Mouse (Mus musculus) bone marrow, adult 2 months (tissue): ENCODE measurements at regions not wholly inside any gene's neighbourhood (a gene's known extent, or its start where the extent isn't known, plus 50 kb on each side); places are given as distances from the start of the nearest gene placed in this dataset.
"Not testable (repeated sequence)": the region's sequence is repeated elsewhere in the genome, so short reads cannot be mapped to it uniquely, and the experiment has no call there.

ENCODE experiments used
- H3K27ac ChIP-seq: fragments of 200-500 bp; 2 replicates; pipeline ENCODE4 v1.5.1; 2012; ENCODE audit warnings: low read depth, mild to moderate bottlenecking, control low read depth, inconsistent platforms, low read length; ENCODE audit not compliant: control insufficient read depth, poor library complexity, insufficient read depth
- H3K4me1 ChIP-seq: fragments of 200-500 bp; 2 replicates; pipeline ENCODE4 v1.6.1; 2011; ENCODE audit warnings: low read length; ENCODE audit not compliant: control insufficient read depth, insufficient read depth
- H3K4me3 ChIP-seq: fragments of 200-500 bp; replicated peaks from 2 replicates; pipeline ENCODE3; 2011; ENCODE audit warnings: mild to moderate bottlenecking, low read depth, low read length, control low read depth; ENCODE audit not compliant: control insufficient read depth
- CTCF ChIP-seq: fragments of 200-500 bp; IDR thresholded peaks from 2 replicates; pipeline ENCODE4 v1.5.1; 2011; ENCODE audit warnings: low read length, control low read depth; ENCODE audit not compliant: control insufficient read depth, insufficient read depth
- POLR2A ChIP-seq: fragments of 200-500 bp; IDR thresholded peaks from 2 replicates; pipeline ENCODE4 v1.6.1; 2011; ENCODE audit warnings: low read depth, mild to moderate bottlenecking, control low read depth, low read length, borderline replicate concordance; ENCODE audit not compliant: control insufficient read depth
- WGBS: fragments of 180-500 bp; shearing (Covaris S2); methylation state at CpG from one replicate; pipeline ENCODE4 v1.1.7; 2018; 5-methylcytosine and 5-hydroxymethylcytosine counted together

DNA sequence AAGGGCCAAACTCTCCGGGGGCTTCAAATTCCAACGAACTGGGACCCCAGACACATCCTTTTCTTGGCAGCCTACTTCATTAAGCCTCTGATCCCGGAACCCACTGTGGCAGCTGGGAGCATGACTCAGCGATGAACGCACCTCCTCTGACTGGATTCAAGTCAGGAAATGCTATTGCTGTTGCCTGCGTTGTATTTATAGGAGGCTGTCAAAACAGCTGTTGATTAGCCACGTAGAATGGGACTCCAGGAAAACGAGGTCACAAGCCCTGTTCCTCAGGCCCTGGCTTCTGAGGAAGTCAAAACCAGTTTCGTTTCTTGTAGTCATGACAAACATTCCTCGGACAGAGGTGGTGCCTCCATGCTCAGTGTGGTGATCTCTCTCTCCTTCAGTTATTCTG, 295.0 kb downstream of the Diras2 start:
- H3K27ac ChIP-seq: no peak overlapping the region
- H3K4me3 ChIP-seq: no peak overlapping the region
- WGBS: 2% methylated on average over 10 of the region's 10 CpGs
- H3K4me1 ChIP-seq: no peaks in the 10 kb centered on the region
- TF ChIP-seq CTCF: no peak
- TF ChIP-seq POLR2A: no peak

DNA sequence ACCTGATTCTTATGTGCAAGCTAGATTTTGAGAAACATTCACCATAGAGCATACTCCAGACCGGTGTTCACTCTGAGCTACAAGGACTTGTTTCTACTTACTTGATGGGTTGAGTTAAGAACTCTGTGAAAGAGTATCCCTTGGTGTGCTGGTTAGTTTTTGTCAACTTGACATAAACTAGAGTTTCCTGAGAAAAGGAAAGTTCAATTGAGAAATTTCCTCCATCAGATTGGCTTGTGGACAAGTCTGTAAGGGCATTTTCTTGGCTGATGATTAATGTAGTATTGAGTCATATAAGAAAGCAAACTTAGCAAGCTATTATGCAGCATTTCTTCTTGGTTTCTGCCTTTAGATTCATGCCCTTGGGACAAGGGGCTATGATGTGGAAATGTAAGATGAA, 291.5 kb downstream of the Diras2 start:
- H3K27ac ChIP-seq: no peak overlapping the region
- WGBS: 94% methylated on average over 1 of the region's 1 CpGs
- no peak overlapping the region for H3K4me3 ChIP-seq
- no peak for TF ChIP-seq CTCF
- no peak for TF ChIP-seq POLR2A
- H3K4me1 ChIP-seq: no peaks in the 10 kb centered on the region

DNA sequence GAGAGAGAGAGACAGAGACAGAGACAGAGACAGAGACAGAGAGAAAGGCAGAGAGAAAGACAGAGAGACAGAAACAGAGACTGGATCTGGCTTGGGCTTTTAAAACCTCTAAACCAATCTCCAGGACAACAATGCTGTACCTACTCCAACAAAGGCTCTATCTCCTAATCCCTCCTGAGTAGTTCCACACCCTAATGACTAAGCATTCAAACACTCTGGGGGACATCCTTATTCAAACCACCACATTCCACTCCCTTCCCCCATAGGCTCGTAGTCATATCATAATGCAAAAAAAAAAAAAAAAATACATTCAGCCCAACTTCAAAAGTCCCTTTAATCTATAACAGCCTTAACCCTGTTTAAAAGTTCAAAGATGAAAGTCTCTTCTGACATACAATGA, 289.3 kb downstream of the Diras2 start:
- TF ChIP-seq POLR2A (no peak), CTCF (no peak)
- Histone ChIP-seq H3K4me1 (no peaks in the 10 kb centered on the region), H3K27ac (no peak overlapping the region), H3K4me3 (no peak overlapping the region)
- WGBS: 47% methylated on average over 1 of the region's 1 CpGs

DNA sequence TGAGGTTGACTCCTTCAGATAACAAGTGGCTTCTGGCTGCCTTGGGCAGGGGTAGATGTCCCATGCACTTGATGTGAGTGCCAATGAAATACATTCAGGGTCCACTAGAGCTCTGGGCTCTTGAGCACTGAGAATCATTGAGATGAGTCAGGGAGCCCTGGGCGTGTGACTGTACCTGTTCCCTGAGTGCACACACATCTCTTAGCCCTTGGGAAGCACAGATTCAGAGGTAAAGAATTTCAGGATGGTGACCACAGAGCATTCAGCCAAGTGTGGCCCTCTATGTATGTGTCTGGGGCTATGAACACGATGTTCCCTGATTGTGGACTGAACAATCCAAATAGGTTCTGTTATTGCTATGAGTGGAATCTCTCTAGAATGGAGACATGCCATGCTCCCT, 281.6 kb downstream of the Diras2 start:
- Histone ChIP-seq H3K27ac (no peak overlapping the region), H3K4me1 (no peaks in the 10 kb centered on the region), H3K4me3 (no peak overlapping the region)
- WGBS: 75% methylated on average over 2 of the region's 2 CpGs
- TF ChIP-seq POLR2A: no peak
- no peak for TF ChIP-seq CTCF

DNA sequence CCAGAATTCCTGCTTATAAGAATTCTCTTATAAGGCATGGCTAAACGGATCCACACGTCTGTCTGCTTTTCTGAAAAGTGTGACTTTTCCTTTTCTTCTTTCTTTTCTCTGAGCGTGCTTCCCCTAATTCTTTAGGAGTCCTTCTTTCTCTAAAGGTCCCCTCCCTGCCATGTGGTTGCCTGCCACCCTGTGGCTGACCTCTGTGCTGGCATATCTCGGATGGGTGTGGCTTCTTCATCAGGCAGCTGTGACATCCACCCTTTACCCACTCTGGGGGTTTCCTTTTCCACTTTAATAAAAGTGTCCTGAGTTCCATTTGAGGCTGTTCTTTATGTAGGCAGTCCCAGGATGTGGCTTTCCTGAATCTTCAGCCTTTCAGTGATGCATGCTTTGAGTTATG, 280.7 kb downstream of the Diras2 start:
- Histone ChIP-seq H3K4me3 (no peak overlapping the region), H3K27ac (no peak overlapping the region), H3K4me1 (no peaks in the 10 kb centered on the region)
- 19% methylated on average over 4 of the region's 4 CpGs for WGBS
- TF ChIP-seq CTCF (peak; percentile 58; the same call in 1 of the 2 replicates), POLR2A (no peak)

DNA sequence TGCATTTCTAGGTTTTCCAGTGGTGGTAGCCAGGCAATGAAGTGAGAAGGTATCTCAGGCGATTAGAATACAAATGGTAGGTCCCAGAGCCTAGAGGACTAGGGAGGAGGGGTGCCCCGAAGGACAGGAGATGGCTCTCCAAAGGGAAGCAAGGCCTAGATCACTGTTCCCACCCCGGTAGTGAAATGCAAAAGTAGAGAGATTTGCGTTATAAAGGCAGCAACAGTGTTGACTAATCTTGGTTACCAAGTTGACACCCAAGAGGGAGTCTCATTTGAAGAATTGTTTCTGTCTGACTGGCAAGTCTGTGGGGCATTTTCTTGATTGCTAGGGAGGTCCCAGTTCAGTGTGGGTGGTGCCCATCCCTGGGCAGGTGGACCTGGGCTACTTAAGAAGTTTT, 278.8 kb downstream of the Diras2 start:
- H3K4me1 ChIP-seq: no peaks in the 10 kb centered on the region
- WGBS: 74% methylated on average over 4 of the region's 4 CpGs
- H3K4me3 ChIP-seq: no peak overlapping the region
- TF ChIP-seq POLR2A (no peak), CTCF (no peak)
- H3K27ac ChIP-seq: no peak overlapping the region

DNA sequence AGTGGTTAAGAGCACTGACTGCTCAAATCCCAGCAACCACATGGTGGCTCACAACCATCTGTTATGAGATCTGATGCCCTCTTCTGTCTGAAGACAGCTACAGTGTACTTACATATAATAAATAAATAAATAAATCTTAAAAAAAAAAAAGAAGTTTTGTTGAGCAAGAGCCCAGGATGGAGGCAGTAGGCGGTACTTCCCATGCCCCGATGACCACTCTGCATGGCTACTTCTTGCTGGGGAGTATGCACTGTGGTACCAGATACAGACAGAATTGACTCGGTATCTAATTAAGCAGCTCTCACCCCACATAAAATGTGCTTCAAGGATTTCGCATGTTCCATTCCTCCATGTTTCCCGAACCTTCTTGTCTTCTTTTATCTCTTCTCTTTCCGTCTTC, 278.4 kb downstream of the Diras2 start:
- H3K4me1 ChIP-seq, H3K4me3 ChIP-seq, H3K27ac ChIP-seq: not testable (repeated sequence)
- 21% methylated on average over 6 of the region's 6 CpGs for WGBS

DNA sequence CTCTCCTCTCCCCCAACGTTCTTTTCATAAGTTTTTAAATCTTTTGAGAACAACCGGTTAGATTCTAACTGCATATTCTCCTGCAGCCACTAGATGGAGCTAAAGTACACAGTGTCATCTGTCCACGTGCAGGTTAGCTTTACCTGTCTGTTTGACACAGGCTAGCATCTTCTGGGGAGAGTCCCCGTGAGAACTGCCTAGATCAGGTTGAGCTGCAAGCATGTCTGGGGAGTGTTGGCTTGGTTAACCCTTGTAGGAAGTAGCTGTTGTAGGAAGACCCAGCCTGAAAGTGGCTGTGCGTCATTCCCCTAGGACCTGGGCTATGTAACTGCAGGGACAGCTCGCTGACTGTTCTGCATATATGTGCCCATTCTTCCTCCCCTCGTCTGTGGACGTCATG, 277.9 kb downstream of the Diras2 start:
- TF ChIP-seq POLR2A (no peak), CTCF (peak; percentile 52)
- 23% methylated on average over 8 of the region's 8 CpGs for WGBS
- Histone ChIP-seq H3K4me1 (no peaks in the 10 kb centered on the region), H3K4me3 (no peak overlapping the region), H3K27ac (no peak overlapping the region)

DNA sequence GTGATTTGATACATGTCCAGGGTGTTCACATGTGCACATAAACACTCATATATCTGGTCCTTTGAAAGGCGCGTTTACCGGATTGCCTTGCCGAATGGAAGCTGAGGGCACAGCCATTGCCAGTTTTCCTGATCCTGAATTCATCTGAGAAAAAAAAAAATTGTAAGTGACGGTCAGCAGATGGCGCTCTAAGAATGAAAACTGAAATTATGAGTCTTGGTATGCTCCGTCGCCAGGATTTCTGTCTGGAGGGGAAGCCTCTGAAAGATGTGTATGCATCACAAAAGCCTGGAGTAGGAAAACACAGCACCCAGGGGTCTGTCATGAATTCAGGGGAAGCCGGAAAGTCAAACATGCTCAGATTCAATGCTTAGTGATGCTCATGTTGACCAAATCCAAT, 276.9 kb downstream of the Diras2 start:
- no peak overlapping the region for H3K4me3 ChIP-seq
- H3K27ac ChIP-seq: no peak overlapping the region
- peaks cover 1% of the 10 kb centered on the region; the same call in 1 of the 2 replicates for H3K4me1 ChIP-seq
- TF ChIP-seq POLR2A (no peak), CTCF (peak; percentile 17; the same call in 1 of the 2 replicates)
- WGBS: 9% methylated on average over 9 of the region's 9 CpGs
